Mouse (Mus musculus) embryonic facial prominence, embryonic 14.5 days (tissue): ENCODE results near the gene Shank2. TPM values are rescaled to one million over a fixed set of nuclear protein-coding genes. Genes with fewer than 3 reads are reported as not detected.

Source experiments
- ATAC-seq: fragments of 200-750 bp; cut with Nextera tagmentation; 2 replicates; pipeline ENCODE4 v1.8.0; 2017; ENCODE audit warnings: low read depth, moderate number of reproducible peaks, moderate TSS enrichment
- DNase-seq: peaks from one replicate; pipeline ENCODE4 v3.0.0-alpha.2; 2015; ENCODE audit warnings: low spot score
- H3K27ac ChIP-seq: fragments of 300-500 bp; sonication (generic); replicated peaks from 2 replicates; pipeline ENCODE4 v1.5.1; 2014; ENCODE audit warnings: low read depth, mild to moderate bottlenecking, low read length, moderate library complexity
- H3K27me3 ChIP-seq: fragments of 300-500 bp; sonication (generic); replicated peaks from 2 replicates; pipeline ENCODE4 v1.6.1; 2014; ENCODE audit warnings: low read length; ENCODE audit not compliant: control insufficient read depth, insufficient read depth
- H3K36me3 ChIP-seq: fragments of 300-500 bp; sonication (generic); 2 replicates; pipeline ENCODE4 v1.6.1; 2014; ENCODE audit warnings: low read length, mixed read lengths; ENCODE audit not compliant: control insufficient read depth, insufficient read depth
- H3K4me1 ChIP-seq: fragments of 300-500 bp; sonication (generic); 2 replicates; pipeline ENCODE4 v1.6.1; 2014; ENCODE audit warnings: antibody characterized with exemption, low read length; ENCODE audit not compliant: control insufficient read depth, insufficient read depth
- H3K4me2 ChIP-seq: fragments of 300-500 bp; sonication (generic); 2 replicates; pipeline ENCODE4 v1.6.1; 2014; ENCODE audit warnings: low read depth, mild to moderate bottlenecking, low read length, moderate library complexity, mixed read lengths
- H3K4me3 ChIP-seq: fragments of 300-500 bp; sonication (generic); 2 replicates; pipeline ENCODE4 v1.5.1; 2014; ENCODE audit warnings: low read depth, mild to moderate bottlenecking, low read length
- H3K9ac ChIP-seq: fragments of 300-500 bp; sonication (generic); 2 replicates; pipeline ENCODE4 v1.6.1; 2014; ENCODE audit warnings: low read depth, mild to moderate bottlenecking, low read length, moderate library complexity, mixed read lengths
- H3K9me3 ChIP-seq: fragments of 300-500 bp; sonication (generic); 2 replicates; pipeline ENCODE4 v1.6.1; 2016; ENCODE audit warnings: low read length; ENCODE audit not compliant: control insufficient read depth
- WGBS: fragments of 180-500 bp; shearing (Covaris S2); extraction: QIAGEN DNeasy Blood & Tissue Kit; methylation state at CpG from one replicate; pipeline ENCODE4 v1.1.7; 2014; 5-methylcytosine and 5-hydroxymethylcytosine counted together
- polyA plus RNA-seq: library from polyadenylated mRNA; unstranded; fragments of >200 nt; fragmentation: Nextera tagmentation; extraction: Ambion mirVana; gene quantifications from 2 replicates; pipeline ENCODE4 v1.2.1, GENCODE M21; 2014

Gene Shank2
- polyA plus RNA-seq, 1 experiment from 2014 or later = 0.72 TPM

DNA sequence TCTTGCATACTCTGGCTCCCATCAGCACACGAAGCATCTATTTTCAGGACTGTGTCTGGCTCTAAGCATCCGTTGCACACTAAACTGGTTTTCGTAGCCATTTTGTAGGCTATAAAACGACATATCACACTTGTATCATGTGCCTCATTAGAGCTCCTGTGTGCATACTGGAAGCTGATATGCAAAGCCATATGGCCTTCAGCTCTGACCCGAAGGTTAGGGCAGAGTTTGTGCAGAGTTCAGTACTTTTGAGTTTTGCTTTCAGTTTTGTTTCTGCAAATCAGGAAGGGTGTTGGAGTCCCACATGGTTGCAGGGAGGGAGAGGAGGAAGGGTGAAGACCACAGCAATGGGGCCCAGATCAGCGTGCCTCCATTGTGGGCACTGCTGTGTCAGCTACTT lies 390.0 kb downstream of the Shank2 start:
- Histone ChIP-seq H3K4me2 (no peak overlapping the region), H3K36me3 (no peaks in the 10 kb centered on the region), H3K9me3 (no peaks in the 10 kb centered on the region), H3K4me1 (no peaks in the 10 kb centered on the region), H3K27ac (no peak overlapping the region), H3K9ac (no peak overlapping the region), H3K4me3 (no peak overlapping the region), H3K27me3 (no peaks in the 10 kb centered on the region)
- ATAC-seq (no peak), DNase-seq (no peak)
- WGBS = 78% methylated on average over 6 of the region's 6 CpGs

DNA sequence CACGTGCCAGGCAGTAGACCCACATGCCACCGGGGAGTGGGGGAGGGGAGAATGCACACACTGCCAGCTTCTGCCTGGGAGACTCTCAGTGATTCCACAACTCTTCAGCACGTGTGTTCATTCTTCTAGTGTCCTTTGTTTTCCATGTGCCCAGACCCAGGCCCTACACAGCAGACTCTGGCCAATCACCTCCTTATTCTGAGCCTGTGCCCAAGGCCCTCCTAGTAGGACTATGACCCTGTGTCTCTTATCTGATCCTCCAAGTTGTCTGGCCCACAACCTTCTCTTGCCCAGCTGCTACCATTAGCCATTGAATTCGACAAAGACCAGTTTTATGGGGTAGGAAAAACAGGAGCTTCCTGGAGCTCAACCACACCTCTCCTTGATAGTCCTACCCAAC lies 400.8 kb downstream of the Shank2 start:
- Histone ChIP-seq H3K27me3 (no peaks in the 10 kb centered on the region), H3K36me3 (no peaks in the 10 kb centered on the region), H3K4me1 (peaks cover 4% of the 10 kb centered on the region; the same call in 1 of the 2 replicates), H3K9me3 (no peaks in the 10 kb centered on the region), H3K9ac (no peak overlapping the region), H3K4me3 (no peak overlapping the region), H3K4me2 (no peak overlapping the region), H3K27ac (no peak overlapping the region)
- no peak for ATAC-seq
- WGBS = 79% methylated on average over 4 of the region's 4 CpGs
- DNase-seq = no peak

DNA sequence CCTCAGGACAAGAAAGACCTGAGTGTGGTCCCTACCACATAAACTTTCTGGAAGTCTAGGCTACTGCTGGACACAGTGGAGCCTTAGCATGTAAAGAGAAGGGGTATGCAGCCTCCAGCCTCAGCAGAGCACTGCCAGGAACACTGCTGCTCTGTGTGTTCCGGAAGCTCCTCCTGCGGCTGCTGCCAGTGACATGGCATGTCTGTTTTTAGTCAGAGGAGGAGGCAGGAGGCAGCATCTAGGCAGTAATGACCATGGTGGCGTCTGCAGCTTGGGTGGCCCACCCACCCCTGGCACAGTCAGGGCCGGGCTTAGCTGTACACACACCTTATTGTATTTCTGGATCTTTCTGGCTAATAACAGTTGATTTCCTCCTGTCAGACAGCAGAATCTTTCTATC lies 405.9 kb downstream of the Shank2 start:
- no peak overlapping the region for H3K4me3 ChIP-seq
- 28% methylated on average over 4 of the region's 4 CpGs for WGBS
- no peaks in the 10 kb centered on the region for H3K27me3 ChIP-seq
- H3K36me3 ChIP-seq = no peaks in the 10 kb centered on the region
- H3K4me1 ChIP-seq = peaks cover 4% of the 10 kb centered on the region; the same call in 1 of the 2 replicates
- no peak overlapping the region for H3K27ac ChIP-seq
- H3K4me2 ChIP-seq = no peak overlapping the region
- H3K9me3 ChIP-seq = no peaks in the 10 kb centered on the region
- DNase-seq (peak; percentile 43), ATAC-seq (no peak)
- H3K9ac ChIP-seq = no peak overlapping the region

DNA sequence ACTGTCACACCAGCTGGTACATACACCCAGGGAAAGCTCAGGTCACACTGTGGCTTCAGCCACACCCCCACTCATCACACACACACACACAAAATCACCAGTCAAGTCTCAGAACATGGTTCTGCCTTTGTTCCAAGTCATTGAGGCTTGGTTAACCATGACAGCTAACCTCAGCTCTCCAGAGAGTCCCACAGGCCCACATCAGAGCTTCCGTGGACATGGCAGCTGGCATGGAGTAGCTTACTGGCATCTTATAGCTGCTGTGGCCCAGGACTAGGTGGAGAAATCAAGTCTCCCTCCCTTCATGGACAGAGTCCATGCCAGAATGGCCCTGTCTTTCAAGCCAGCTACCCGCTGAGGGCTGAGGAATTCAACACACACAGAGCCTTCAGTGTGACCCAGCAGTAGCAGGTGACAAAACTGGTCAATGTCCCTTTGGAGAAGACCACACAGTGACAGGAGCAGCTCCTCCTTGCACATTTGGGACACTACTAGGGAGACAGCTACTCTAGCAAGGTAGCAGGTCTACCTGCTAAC lies 406.8 kb downstream of the Shank2 start:
- H3K27ac ChIP-seq = no peak overlapping the region
- H3K27me3 ChIP-seq = no peaks in the 10 kb centered on the region
- no peak overlapping the region for H3K9ac ChIP-seq
- WGBS = 88% methylated on average over 2 of the region's 2 CpGs
- no peak overlapping the region for H3K4me2 ChIP-seq
- peaks cover 4% of the 10 kb centered on the region; the same call in 1 of the 2 replicates for H3K4me1 ChIP-seq
- no peak overlapping the region for H3K4me3 ChIP-seq
- no peaks in the 10 kb centered on the region for H3K9me3 ChIP-seq
- DNase-seq = peak; percentile 14
- H3K36me3 ChIP-seq = no peaks in the 10 kb centered on the region
- ATAC-seq = no peak

DNA sequence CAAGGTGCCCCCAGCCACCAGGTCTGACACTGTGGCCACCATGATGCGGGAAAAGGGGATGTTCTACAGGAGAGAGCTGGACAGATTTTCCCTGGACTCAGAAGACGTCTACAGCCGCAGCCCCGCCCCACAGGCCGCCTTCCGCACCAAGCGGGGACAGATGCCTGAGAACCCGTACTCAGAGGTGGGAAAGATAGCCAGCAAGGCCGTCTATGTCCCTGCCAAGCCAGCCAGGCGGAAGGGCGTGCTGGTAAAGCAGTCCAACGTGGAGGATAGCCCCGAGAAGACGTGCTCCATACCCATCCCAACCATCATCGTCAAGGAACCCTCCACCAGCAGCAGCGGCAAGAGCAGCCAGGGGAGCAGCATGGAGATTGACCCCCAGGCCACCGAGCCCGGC lies 408.0 kb downstream of the Shank2 start:
- WGBS = 80% methylated on average over 17 of the region's 18 CpGs
- DNase-seq (no peak), ATAC-seq (no peak)
- Histone ChIP-seq H3K4me2 (no peak overlapping the region), H3K9me3 (no peaks in the 10 kb centered on the region), H3K27me3 (no peaks in the 10 kb centered on the region), H3K9ac (no peak overlapping the region), H3K4me3 (no peak overlapping the region), H3K4me1 (peaks cover 4% of the 10 kb centered on the region; the same call in 1 of the 2 replicates), H3K36me3 (no peaks in the 10 kb centered on the region), H3K27ac (no peak overlapping the region)

DNA sequence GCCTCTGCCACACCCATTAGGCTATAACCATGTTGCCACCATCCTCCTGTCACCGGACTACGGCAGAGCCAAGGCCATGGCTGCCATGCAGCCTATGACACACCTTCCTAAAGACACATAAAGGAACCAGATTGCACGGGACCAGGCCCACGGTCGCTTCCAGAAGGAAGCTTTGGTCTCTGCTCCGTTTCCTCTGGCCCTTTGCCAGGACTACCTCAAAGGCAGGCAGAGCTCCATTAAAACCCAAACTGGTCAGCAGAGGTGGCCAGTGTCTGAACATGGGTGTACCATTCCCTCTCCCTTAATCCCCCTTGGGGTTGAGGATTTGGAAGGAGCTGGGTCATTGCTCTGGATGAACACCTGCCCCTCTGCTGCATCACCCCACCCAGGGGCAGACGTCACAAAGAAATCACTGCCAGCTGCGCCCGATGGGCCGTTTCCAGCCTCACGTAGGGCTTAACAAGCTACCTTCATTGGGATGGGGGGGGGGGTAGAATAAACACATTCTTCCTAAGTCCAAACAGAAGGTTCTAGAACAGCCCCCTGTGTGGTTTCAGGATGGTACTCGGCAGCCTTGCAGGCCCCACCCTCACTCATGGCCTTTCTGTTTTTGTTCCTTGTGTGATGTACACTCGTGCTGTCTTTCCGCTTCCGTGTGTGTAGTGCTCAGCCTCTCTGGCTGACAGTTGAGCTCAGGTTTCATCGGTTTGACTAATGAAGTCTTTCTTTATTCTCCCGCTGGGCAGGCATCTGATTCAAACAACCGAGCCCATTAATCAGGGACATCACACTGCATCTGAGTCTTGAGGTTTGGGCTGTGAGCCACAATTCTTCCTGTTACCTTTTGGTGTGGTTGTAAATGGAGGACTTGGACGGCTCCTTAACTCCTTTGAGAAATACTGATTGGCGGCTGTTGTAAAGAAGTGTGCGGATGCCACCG lies 410.5 kb downstream of the Shank2 start:
- peak; percentile 71 for ATAC-seq
- WGBS = 37% methylated on average over 22 of the region's 22 CpGs
- Histone ChIP-seq H3K9me3 (no peaks in the 10 kb centered on the region), H3K9ac (no peak overlapping the region), H3K4me2 (no peak overlapping the region), H3K27ac (no peak overlapping the region), H3K4me3 (no peak overlapping the region), H3K27me3 (no peaks in the 10 kb centered on the region), H3K36me3 (no peaks in the 10 kb centered on the region), H3K4me1 (peaks cover 2% of the 10 kb centered on the region; the same call in 1 of the 2 replicates)
- peak; percentile 78 for DNase-seq

DNA sequence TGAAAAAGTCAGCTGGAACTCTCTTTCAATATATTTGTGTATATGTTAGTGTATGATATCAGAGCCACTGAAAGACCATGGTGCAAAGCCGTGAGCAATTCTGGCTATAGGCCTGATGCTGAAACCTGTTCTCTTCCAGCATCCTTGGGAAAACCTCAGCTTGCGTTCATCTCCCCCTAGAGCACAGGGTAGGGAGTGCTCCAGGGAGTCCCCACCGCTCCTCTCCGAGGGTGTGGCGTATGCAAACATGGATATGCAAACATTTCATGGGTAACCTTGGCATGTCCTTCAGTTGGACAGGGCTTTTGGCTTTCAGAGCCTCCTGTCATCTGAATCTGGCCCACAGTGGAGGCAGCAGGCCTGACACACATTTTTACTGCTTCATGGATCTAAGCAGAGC lies 412.9 kb downstream of the Shank2 start:
- H3K36me3 ChIP-seq = no peaks in the 10 kb centered on the region
- no peak overlapping the region for H3K4me2 ChIP-seq
- H3K4me3 ChIP-seq = no peak overlapping the region
- no peak overlapping the region for H3K27ac ChIP-seq
- ATAC-seq (no peak), DNase-seq (no peak)
- no peaks in the 10 kb centered on the region for H3K9me3 ChIP-seq
- no peak overlapping the region for H3K9ac ChIP-seq
- peaks cover 11% of the 10 kb centered on the region for H3K4me1 ChIP-seq
- no peaks in the 10 kb centered on the region for H3K27me3 ChIP-seq
- 79% methylated on average over 5 of the region's 5 CpGs for WGBS

DNA sequence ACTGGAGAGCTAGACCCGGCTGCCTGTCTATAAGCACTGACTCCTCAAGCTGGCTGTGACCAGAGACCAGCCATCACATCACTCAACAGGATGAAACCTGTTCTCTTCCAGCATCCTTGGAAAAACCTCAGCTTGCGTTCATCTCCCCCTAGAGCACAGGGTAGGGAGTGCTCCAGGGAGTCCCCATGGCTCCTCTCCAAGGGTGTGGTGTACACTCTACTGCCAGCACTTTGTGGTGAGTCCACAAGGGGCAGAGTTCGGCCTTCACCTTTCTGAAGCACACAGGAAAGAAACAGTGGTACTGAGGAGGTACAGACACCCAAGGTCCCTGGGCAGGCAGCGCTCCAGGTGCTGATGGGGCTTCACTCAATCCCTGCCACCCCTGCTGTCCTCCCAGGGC lies 414.1 kb downstream of the Shank2 start:
- no peak overlapping the region for H3K4me2 ChIP-seq
- no peaks in the 10 kb centered on the region for H3K9me3 ChIP-seq
- no peak overlapping the region for H3K4me3 ChIP-seq
- H3K27me3 ChIP-seq = no peaks in the 10 kb centered on the region
- no peak overlapping the region for H3K27ac ChIP-seq
- H3K36me3 ChIP-seq = no peaks in the 10 kb centered on the region
- ATAC-seq (no peak), DNase-seq (peak; percentile 11)
- WGBS = 68% methylated on average over 4 of the region's 4 CpGs
- H3K9ac ChIP-seq = no peak overlapping the region
- H3K4me1 ChIP-seq = peaks cover 19% of the 10 kb centered on the region
